Mouse (Mus musculus) intestine, postnatal 0 days (tissue): Measurements from ENCODE around the gene Faah. TPM values are rescaled to one million over a fixed set of nuclear protein-coding genes. Genes with fewer than 3 reads are reported as not detected.

Source experiments
- ATAC-seq: fragments of 200-750 bp; cut with Nextera tagmentation; 2 replicates; pipeline ENCODE4 v1.8.0; 2017; ENCODE audit warnings: mild to moderate bottlenecking, moderate TSS enrichment, moderate library complexity
- H3K27ac ChIP-seq: fragments of 300-500 bp; sonication (generic); 2 replicates; pipeline ENCODE4 v1.5.1; 2014; ENCODE audit warnings: mild to moderate bottlenecking, low read depth, low read length, moderate library complexity
- H3K27me3 ChIP-seq: fragments of 300-500 bp; sonication (generic); replicated peaks from 2 replicates; pipeline ENCODE4 v1.6.1; 2014; ENCODE audit warnings: low read length, mixed read lengths; ENCODE audit not compliant: control insufficient read depth, insufficient read depth
- H3K36me3 ChIP-seq: fragments of 300-500 bp; sonication (generic); 2 replicates; pipeline ENCODE4 v1.6.1; 2014; ENCODE audit warnings: mild to moderate bottlenecking, moderate library complexity; ENCODE audit not compliant: control insufficient read depth, insufficient read depth
- H3K4me1 ChIP-seq: fragments of 300-500 bp; sonication (generic); replicated peaks from 2 replicates; pipeline ENCODE4 v1.6.1; 2014; ENCODE audit warnings: antibody characterized with exemption, low read length, mixed read lengths; ENCODE audit not compliant: control insufficient read depth, insufficient read depth
- H3K4me2 ChIP-seq: fragments of 300-500 bp; sonication (generic); replicated peaks from 2 replicates; pipeline ENCODE4 v1.6.1; 2014; ENCODE audit warnings: low read depth, mild to moderate bottlenecking, moderate library complexity
- H3K4me3 ChIP-seq: fragments of 300-500 bp; sonication (generic); 2 replicates; pipeline ENCODE4 v1.5.1; 2014; ENCODE audit warnings: low read depth, low read length
- H3K9ac ChIP-seq: fragments of 300-500 bp; sonication (generic); 2 replicates; pipeline ENCODE4 v1.6.1; 2014; ENCODE audit warnings: mild to moderate bottlenecking, low read depth, low read length
- H3K9me3 ChIP-seq: fragments of 300-500 bp; sonication (generic); 2 replicates; pipeline ENCODE4 v1.6.1; 2016; ENCODE audit warnings: mixed run types; ENCODE audit not compliant: control insufficient read depth
- CTCF ChIP-seq: sonication (generic); IDR thresholded peaks from 2 replicates; pipeline ENCODE4 v1.5.1; 2016; ENCODE audit warnings: low read depth, mild to moderate bottlenecking, control low read depth, antibody characterized with exemption, moderate library complexity
- WGBS: fragments of 180-500 bp; shearing (Covaris S2); extraction: QIAGEN DNeasy Blood & Tissue Kit; methylation state at CpG from one replicate; pipeline ENCODE4 v1.1.7; 2014; 5-methylcytosine and 5-hydroxymethylcytosine counted together
- polyA plus RNA-seq: library from polyadenylated mRNA; unstranded; fragments of >200 nt; fragmentation: Nextera tagmentation; extraction: Ambion mirVana; gene quantifications from 2 replicates; pipeline ENCODE4 v1.2.1, GENCODE M21; 2015

Faah gene
- polyA plus RNA-seq, 1 experiment from 2014 or later: 105 TPM

- ATAC-seq: no peak
- H3K4me1 ChIP-seq: no peaks in the 10 kb centered on the region
- H3K4me3 ChIP-seq: no peak overlapping the region
- H3K9ac ChIP-seq: no peak overlapping the region
- no peak overlapping the region for H3K27ac ChIP-seq
- no peak overlapping the region for H3K4me2 ChIP-seq
- no peaks in the 10 kb centered on the region for H3K36me3 ChIP-seq
- H3K9me3 ChIP-seq: no peaks in the 10 kb centered on the region
- 16% methylated on average over 6 of the region's 6 CpGs for WGBS
- TF ChIP-seq CTCF: peak; percentile 81
- H3K27me3 ChIP-seq: peaks cover 49% of the 10 kb centered on the region
Measured at GRCm38 (mm10) chr4:115952758-115953157, 65.0 kb downstream of the Faah start.

- no peak for TF ChIP-seq CTCF
- no peak overlapping the region for H3K4me3 ChIP-seq
- H3K27ac ChIP-seq: no peak overlapping the region
- ATAC-seq: 0 out of 2 replicates have a peak, but pooled peaks have one; percentile 28
- H3K27me3 ChIP-seq: peaks cover 87% of the 10 kb centered on the region
- no peak overlapping the region for H3K9ac ChIP-seq
- no peak overlapping the region for H3K4me2 ChIP-seq
- no peaks in the 10 kb centered on the region for H3K4me1 ChIP-seq
- WGBS: under 1% methylated on average over 41 of the region's 41 CpGs
- no peaks in the 10 kb centered on the region for H3K9me3 ChIP-seq
- no peaks in the 10 kb centered on the region for H3K36me3 ChIP-seq
Measured at GRCm38 (mm10) chr4:115943669-115944314, 73.9 kb downstream of the Faah start.

GRCm38 (mm10) chr4:115941242-115941820, 76.4 kb downstream of the Faah start:
- Histone ChIP-seq H3K4me2 (no peak overlapping the region), H3K27ac (no peak overlapping the region), H3K27me3 (peaks cover 98% of the 10 kb centered on the region), H3K4me1 (no peaks in the 10 kb centered on the region), H3K36me3 (no peaks in the 10 kb centered on the region), H3K4me3 (no peak overlapping the region), H3K9me3 (no peaks in the 10 kb centered on the region), H3K9ac (no peak overlapping the region)
- WGBS: 9% methylated on average over 9 of the region's 9 CpGs
- no peak for TF ChIP-seq CTCF
- no peak for ATAC-seq

GRCm38 (mm10) chr4:115940681-115941080, 77.0 kb downstream of the Faah start:
- no peak overlapping the region for H3K4me3 ChIP-seq
- 16% methylated on average over 3 of the region's 3 CpGs for WGBS
- peaks cover 98% of the 10 kb centered on the region for H3K27me3 ChIP-seq
- H3K4me1 ChIP-seq: no peaks in the 10 kb centered on the region
- no peak overlapping the region for H3K27ac ChIP-seq
- H3K36me3 ChIP-seq: no peaks in the 10 kb centered on the region
- H3K9me3 ChIP-seq: no peaks in the 10 kb centered on the region
- no peak for TF ChIP-seq CTCF
- no peak overlapping the region for H3K9ac ChIP-seq
- no peak for ATAC-seq
- H3K4me2 ChIP-seq: no peak overlapping the region

GRCm38 (mm10) chr4:115939295-115940102, 78.2 kb downstream of the Faah start, which contains the start of gene Dmbx1:
Dmbx1 (minus strand) TSS chr4:115939926.
- H3K9ac ChIP-seq: no peak within 1 kb of the TSS
- no peaks in the 10 kb centered on the region for H3K9me3 ChIP-seq
- H3K4me2 ChIP-seq: peak within 1 kb of the TSS; percentile 55
- no peak for ATAC-seq
- WGBS: 1% methylated on average over 71 of the region's 71 CpGs
- no peaks in the 10 kb centered on the region for H3K4me1 ChIP-seq
- H3K4me3 ChIP-seq: peak within 1 kb of the TSS; percentile 26
- no peaks in the 10 kb centered on the region for H3K36me3 ChIP-seq
- no peak for TF ChIP-seq CTCF
- peaks cover 98% of the 10 kb centered on the region for H3K27me3 ChIP-seq
- H3K27ac ChIP-seq: no peak within 1 kb of the TSS
